Mouse (Mus musculus) liver, embryonic 14.5 days (tissue): ENCODE results near the gene Crip1. TPM values are rescaled to one million over a fixed set of nuclear protein-coding genes. Genes with fewer than 3 reads are reported as not detected.

ENCODE experiments used
- ATAC-seq: fragments of 200-750 bp; cut with Nextera tagmentation; 2 replicates; pipeline ENCODE4 v1.8.0; 2017; ENCODE audit warnings: moderate number of reproducible peaks, mild to moderate bottlenecking, moderate library complexity; ENCODE audit not compliant: insufficient read depth
- DNase-seq, 3 experiments: peaks; one replicate each; pipeline ENCODE4 v3.0.0-alpha.2; 2012 to 2013; ENCODE audit warnings: low read depth in 3 of 3, low spot score in 3 of 3
- H3K27ac ChIP-seq: fragments of 300-500 bp; sonication (generic); 2 replicates; pipeline ENCODE4 v1.5.1; 2014; ENCODE audit warnings: moderate library complexity, mild to moderate bottlenecking, control low read depth, inconsistent platforms
- H3K27me3 ChIP-seq: fragments of 300-500 bp; sonication (generic); 2 replicates; pipeline ENCODE4 v1.6.1; 2014; ENCODE audit warnings: mild to moderate bottlenecking, low read length, moderate library complexity; ENCODE audit not compliant: control insufficient read depth, insufficient read depth
- H3K36me3 ChIP-seq: fragments of 300-500 bp; sonication (generic); replicated peaks from 2 replicates; pipeline ENCODE4 v1.6.1; 2014; ENCODE audit warnings: low read depth; ENCODE audit not compliant: control insufficient read depth, insufficient read depth
- H3K4me1 ChIP-seq, 2 experiments: fragments of 200-500 bp in 1 of 2; fragments of 300-500 bp in 1 of 2; sonication (generic) in 1 of 2; replicated peaks; 2 replicates each; pipeline ENCODE4 v1.6.1; 2012 to 2014; ENCODE audit warnings: antibody characterized with exemption in 1 of 2, inconsistent platforms in 1 of 2, low read length in 1 of 2; ENCODE audit not compliant: control insufficient read depth in 2 of 2, insufficient read depth in 2 of 2
- H3K4me2 ChIP-seq: fragments of 300-500 bp; sonication (generic); 2 replicates; pipeline ENCODE4 v1.6.1; 2014; ENCODE audit warnings: low read depth, mild to moderate bottlenecking, control low read depth, moderate library complexity
- H3K4me3 ChIP-seq, 2 experiments: fragments of 200-500 bp in 1 of 2; fragments of 300-500 bp in 1 of 2; sonication (generic) in 1 of 2; 2 replicates each; pipeline ENCODE4 v1.5.1; 2012 to 2014; ENCODE audit warnings: low read depth in 2 of 2, low read length in 2 of 2, mild to moderate bottlenecking in 2 of 2, control low read depth in 1 of 2, inconsistent platforms in 1 of 2, moderate library complexity in 1 of 2; ENCODE audit not compliant: insufficient read depth in 1 of 2
- H3K9ac ChIP-seq: fragments of 300-500 bp; sonication (generic); replicated peaks from 2 replicates; pipeline ENCODE4 v1.6.1; 2014; ENCODE audit warnings: mild to moderate bottlenecking, control low read depth, moderate library complexity
- H3K9me3 ChIP-seq: fragments of 300-500 bp; sonication (generic); 2 replicates; pipeline ENCODE4 v1.6.1; 2016; ENCODE audit warnings: low read length, mixed read lengths; ENCODE audit not compliant: control insufficient read depth
- CTCF ChIP-seq: IDR thresholded peaks from 2 replicates; pipeline ENCODE4 v1.5.1; 2016; ENCODE audit warnings: antibody characterized with exemption, low read depth, control low read depth
- EP300 ChIP-seq: IDR thresholded peaks from 2 replicates; pipeline ENCODE4 v1.6.1; 2016; ENCODE audit warnings: antibody characterized with exemption, low read depth
- WGBS: fragments of 180-500 bp; shearing (Covaris S2); extraction: QIAGEN DNeasy Blood & Tissue Kit; methylation state at CpG from one replicate; pipeline ENCODE4 v1.1.7; 2014; ENCODE audit not compliant: insufficient replicate concordance; 5-methylcytosine and 5-hydroxymethylcytosine counted together
- polyA plus RNA-seq, 2 experiments: library from polyadenylated mRNA; depleted of rRNA in 1 of 2; stranded (reverse) in 1 of 2; unstranded in 1 of 2; fragments of >200 nt; fragmentation: Nextera tagmentation in 1 of 2; extraction: Ambion mirVana in 1 of 2; gene quantifications; 2 replicates each; pipeline versions ENCODE4 v1.2.1 to v1.2.3; 2012 to 2014

Gene Crip1
- polyA plus RNA-seq, 2 experiments, result 87.7 to 101 TPM

DNA sequence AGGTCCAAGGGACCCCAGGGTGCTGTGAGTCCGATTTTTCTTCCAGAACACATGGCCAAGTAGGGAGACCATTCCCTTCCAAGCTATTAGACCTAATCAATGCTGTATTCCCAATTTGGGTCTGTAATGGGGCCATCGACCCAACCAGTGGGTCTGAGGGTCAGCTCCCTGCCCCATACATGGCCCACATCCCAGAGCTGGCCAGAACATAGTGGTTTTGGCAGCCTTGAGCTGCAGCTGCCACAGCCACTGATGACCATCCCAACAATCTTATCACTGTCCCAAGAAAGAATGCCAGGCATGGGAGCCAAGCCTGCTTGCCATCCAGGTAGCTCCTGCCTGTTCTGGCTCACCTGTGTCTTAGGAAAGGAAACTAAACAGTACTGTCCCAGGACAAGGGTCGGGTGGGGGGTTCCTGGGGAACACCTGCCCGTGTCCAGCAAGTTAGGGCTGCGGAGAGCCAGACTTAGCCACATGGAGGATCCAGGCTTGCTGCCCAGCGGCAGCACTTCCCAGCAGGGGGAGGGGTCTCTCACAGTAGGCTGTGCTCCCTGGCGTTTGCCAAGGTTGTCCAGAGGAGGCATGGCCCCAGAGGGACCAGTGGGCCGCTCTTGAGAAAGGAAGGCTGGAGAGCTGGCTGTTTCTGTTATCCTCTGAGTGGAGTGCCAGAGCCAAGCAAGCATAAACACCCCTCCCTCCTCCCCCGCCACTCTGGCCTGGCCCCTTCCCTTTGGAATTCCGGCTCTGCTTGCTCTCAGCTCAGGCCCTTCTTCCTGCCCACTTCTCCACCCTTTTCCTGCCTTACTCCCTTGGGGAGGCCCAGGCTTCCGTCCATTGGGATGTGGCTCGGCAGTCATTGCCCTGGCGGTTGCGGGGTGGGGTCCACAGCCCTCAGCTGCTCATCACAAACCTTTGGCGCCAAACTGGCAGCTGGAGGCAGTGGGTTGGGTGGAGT is 3.8 kb upstream of the Crip1 start:
- WGBS, result 20% methylated on average over 15 of the region's 15 CpGs
- Histone ChIP-seq H3K27me3 (peaks cover 29% of the 10 kb centered on the region), H3K4me1 (peaks cover 14 to 16% of the 10 kb centered on the region in 2 experiments), H3K4me2 (peak overlapping the region; percentile 94), H3K36me3 (no peaks in the 10 kb centered on the region; the same call in 1 of the 2 replicates), H3K27ac (no peak overlapping the region), H3K9me3 (no peaks in the 10 kb centered on the region), H3K9ac (no peak overlapping the region), H3K4me3 (peak overlapping the region; percentile 57 to 65; a peak in 2 of 4 replicates)
- no peak for TF ChIP-seq EP300
- TF ChIP-seq CTCF, result no peak
- DNase-seq (no peak), ATAC-seq (no peak)

DNA sequence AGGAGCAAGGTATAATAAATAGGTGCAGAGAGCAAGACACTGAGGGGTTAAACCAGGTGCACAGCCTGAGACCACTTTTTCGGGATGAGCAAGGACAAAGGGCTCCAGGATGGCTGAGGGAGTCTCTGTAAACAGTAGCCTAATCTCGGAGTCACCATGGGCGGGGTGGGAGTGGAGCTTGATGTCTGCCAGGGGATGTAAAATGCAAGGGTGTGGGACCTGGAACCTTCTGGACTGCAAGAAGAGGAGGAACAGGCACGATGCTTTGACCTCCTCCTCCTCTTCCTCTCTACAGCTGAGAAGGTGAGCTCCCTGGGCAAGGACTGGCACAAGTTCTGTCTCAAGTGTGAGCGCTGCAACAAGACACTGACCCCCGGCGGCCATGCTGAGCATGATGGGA is 3.0 kb upstream of the Crip1 start:
- no peak for TF ChIP-seq EP300
- no peak for TF ChIP-seq CTCF
- 43% methylated on average over 7 of the region's 7 CpGs for WGBS
- DNase-seq, result no peak
- no peak overlapping the region for H3K9ac ChIP-seq
- ATAC-seq, result no peak
- H3K27me3 ChIP-seq, result peaks cover 29% of the 10 kb centered on the region
- peaks cover 14 to 17% of the 10 kb centered on the region in 2 experiments for H3K4me1 ChIP-seq
- no peak overlapping the region for H3K4me2 ChIP-seq
- H3K36me3 ChIP-seq, result no peaks in the 10 kb centered on the region
- H3K4me3 ChIP-seq, result no peak overlapping the region
- H3K9me3 ChIP-seq, result no peaks in the 10 kb centered on the region
- H3K27ac ChIP-seq, result no peak overlapping the region

DNA sequence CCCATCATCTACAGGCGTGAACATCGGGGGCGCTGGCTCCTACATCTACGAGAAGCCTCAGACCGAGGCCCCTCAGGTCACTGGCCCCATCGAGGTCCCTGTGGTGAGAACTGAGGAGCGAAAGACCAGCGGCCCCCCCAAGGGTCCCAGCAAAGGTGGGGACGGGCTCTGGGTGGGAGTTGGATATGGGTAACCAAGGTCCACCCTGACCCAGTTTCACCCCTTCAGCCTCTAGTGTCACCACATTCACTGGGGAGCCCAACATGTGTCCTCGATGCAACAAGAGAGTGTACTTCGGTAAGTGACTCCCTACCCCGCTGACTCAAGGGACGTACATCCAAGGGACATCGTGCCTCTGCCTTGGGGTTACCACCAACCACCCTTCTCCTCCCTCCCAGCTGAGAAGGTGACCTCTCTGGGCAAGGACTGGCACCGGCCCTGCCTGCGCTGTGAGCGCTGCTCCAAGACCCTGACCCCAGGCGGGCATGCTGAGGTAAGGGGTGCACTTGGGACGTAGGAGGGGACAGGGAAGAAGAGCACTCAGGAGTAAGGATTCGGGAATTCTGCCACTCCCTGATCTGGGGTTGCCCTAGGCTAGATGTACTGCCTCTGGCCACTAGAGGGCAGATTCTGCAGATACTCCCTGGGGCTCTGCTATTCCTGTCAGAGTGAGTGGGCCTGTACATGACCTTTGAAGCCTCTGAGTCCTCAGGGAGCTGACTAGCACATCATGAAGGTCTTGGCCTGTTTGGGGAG is 1.9 kb upstream of the Crip1 start:
- DNase-seq (no peak), ATAC-seq (no peak)
- 63% methylated on average over 20 of the region's 20 CpGs for WGBS
- peaks cover 29% of the 10 kb centered on the region for H3K27me3 ChIP-seq
- peaks cover 21 to 25% of the 10 kb centered on the region in 2 experiments for H3K4me1 ChIP-seq
- H3K9ac ChIP-seq, result no peak overlapping the region
- H3K36me3 ChIP-seq, result no peaks in the 10 kb centered on the region
- no peaks in the 10 kb centered on the region for H3K9me3 ChIP-seq
- TF ChIP-seq CTCF (peak; percentile 91), EP300 (no peak)
- no peak overlapping the region for H3K4me3 ChIP-seq
- H3K4me2 ChIP-seq, result no peak overlapping the region
- no peak overlapping the region for H3K27ac ChIP-seq

DNA sequence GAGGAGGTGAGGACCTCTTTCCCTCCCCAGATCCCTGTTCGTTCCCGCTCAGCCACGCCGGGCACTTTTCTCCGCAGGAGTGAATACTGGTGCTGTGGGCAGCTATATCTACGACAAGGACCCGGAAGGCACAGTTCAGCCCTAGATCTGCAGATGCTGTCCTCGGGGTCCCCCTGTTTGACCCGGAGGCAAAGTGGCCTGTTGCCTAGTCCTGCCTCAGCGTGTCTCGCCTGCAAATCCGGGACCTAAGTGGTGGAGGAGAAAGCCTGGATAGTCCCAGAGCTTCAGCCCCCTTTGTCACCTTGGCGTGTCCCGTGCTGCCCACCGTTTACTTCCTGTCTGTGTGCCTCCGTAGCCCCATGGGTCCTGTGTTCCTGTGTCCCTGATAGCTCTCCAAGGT is 1.2 kb upstream of the Crip1 start:
- Histone ChIP-seq H3K27me3 (peaks cover 29% of the 10 kb centered on the region), H3K9me3 (no peaks in the 10 kb centered on the region), H3K27ac (no peak overlapping the region), H3K4me2 (no peak overlapping the region), H3K4me3 (no peak overlapping the region), H3K4me1 (peaks cover 15 to 22% of the 10 kb centered on the region in 2 experiments), H3K9ac (no peak overlapping the region), H3K36me3 (no peaks in the 10 kb centered on the region)
- WGBS, result 79% methylated on average over 16 of the region's 16 CpGs
- no peak for ATAC-seq
- TF ChIP-seq CTCF (no peak), EP300 (no peak)
- no peak for DNase-seq

DNA sequence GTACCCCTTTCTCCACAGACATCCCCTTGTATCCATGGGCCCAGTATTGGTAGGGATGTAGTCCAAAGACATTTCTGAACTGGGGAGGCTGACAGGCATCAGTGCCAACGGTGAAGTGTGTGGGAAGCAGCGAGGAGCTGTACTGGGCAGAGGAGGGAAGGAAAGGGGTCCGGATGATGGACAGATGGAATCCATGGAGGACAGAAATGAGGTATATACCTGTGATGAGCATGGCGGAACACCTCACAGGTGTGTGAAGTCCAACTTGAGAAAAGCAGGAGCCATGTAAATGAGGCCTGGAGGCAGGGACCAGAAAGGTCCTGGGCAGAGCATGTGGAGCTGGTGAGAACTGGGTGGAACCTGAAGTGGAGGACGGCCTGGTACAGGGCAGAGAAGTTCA is 525 bp upstream of the Crip1 start:
- Histone ChIP-seq H3K4me2 (no peak overlapping the region), H3K27ac (no peak overlapping the region), H3K4me1 (peaks cover 15 to 23% of the 10 kb centered on the region in 2 experiments), H3K9me3 (no peaks in the 10 kb centered on the region), H3K4me3 (no peak overlapping the region), H3K9ac (no peak overlapping the region), H3K27me3 (peaks cover 30% of the 10 kb centered on the region), H3K36me3 (no peaks in the 10 kb centered on the region)
- WGBS, result 69% methylated on average over 5 of the region's 5 CpGs
- ATAC-seq (no peak), DNase-seq (no peak)
- no peak for TF ChIP-seq CTCF
- no peak for TF ChIP-seq EP300
